Mouse (Mus musculus): ENCODE measurements around the gene Slc25a42. TPM values are rescaled to one million over a fixed set of nuclear protein-coding genes. Genes with fewer than 3 reads are reported as not detected.
"Not testable (repeated sequence)": the region's sequence is repeated elsewhere in the genome, so short reads cannot be mapped to it uniquely, and the experiment has no call there.

Slc25a42 gene
- polyA plus RNA-seq, 1 experiment: 129 TPM

DNA sequence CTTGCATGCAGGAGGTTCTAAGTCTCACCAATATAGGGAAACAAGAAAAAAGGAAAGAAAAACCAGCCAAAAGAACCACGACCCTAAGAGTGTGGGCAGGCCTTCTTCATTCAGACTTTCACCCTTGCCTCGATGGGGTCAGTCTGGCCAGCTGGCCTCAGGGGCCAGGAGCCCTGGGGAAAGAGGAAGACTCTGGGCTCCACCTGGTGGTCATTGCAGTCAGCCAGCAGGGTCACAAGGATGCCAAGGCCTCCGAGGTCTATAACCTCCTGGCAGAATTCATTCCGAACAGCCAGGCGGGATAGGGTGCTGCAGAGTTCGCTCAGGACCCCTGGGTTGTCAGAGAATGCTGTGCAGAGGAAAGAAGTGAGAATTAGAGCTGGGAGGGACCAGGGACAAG lies 11.2 kb upstream of the Slc25a42 start:
- 36% methylated on average over 6 of the region's 6 CpGs for WGBS
- Histone ChIP-seq H3K27me3 (replicated peaks; ENCODE audit: control insufficient read depth, insufficient read depth, low read length) (no peaks in the 10 kb centered on the region), H3K36me3 (ENCODE audit: control insufficient read depth, insufficient read depth, low read length) (no peaks in the 10 kb centered on the region), H3K27ac (ENCODE audit: insufficient read depth, low read depth, low read length) (no peak overlapping the region), H3K4me1 (ENCODE audit: control insufficient read depth, insufficient read depth, low read length) (peaks cover 31% of the 10 kb centered on the region), H3K4me3 (ENCODE audit: insufficient read depth, low read depth, low read length) (no peak overlapping the region)
- TF ChIP-seq CTCF (conservative IDR thresholded peaks at IDR 0.05; ENCODE audit: insufficient read depth, insufficient read length, low read depth, low read length) (peak; percentile 87), POLR2A (IDR thresholded peaks at IDR 0.05; ENCODE audit: low read depth, low read length) (no peak)
- peak; percentile 86 for DNase-seq

DNA sequence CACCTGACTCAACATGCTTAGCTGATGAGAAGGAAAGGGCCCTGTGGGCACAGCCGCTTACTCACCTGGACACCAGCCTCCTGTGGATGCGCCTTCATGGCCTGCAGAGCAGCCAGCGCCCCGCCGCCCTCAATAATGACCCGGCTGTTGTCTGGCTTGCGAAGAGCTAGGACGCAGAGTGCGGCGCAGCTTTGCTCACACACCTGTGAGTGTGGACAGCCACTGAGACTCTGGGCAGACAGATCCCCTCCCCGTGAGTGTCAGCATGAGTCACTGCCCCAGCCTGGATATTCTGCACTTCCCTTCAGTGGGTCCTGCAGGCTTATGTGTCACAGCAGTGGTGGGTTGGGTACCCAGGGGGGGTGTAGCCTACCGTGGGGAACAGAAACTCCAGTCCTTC lies 9.9 kb upstream of the Slc25a42 start:
- DNase-seq: no peak
- TF ChIP-seq POLR2A (IDR thresholded peaks at IDR 0.05; ENCODE audit: low read depth, low read length): no peak
- TF ChIP-seq CTCF (conservative IDR thresholded peaks at IDR 0.05; ENCODE audit: insufficient read depth, insufficient read length, low read depth, low read length): no peak
- no peak overlapping the region for H3K27ac ChIP-seq (ENCODE audit: insufficient read depth, low read depth, low read length)
- H3K4me1 ChIP-seq (ENCODE audit: control insufficient read depth, insufficient read depth, low read length): peaks cover 38% of the 10 kb centered on the region
- 91% methylated on average over 12 of the region's 12 CpGs for WGBS
- no peak overlapping the region for H3K4me3 ChIP-seq (ENCODE audit: insufficient read depth, low read depth, low read length)
- no peaks in the 10 kb centered on the region for H3K27me3 ChIP-seq (replicated peaks; ENCODE audit: control insufficient read depth, insufficient read depth, low read length)
- no peaks in the 10 kb centered on the region for H3K36me3 ChIP-seq (ENCODE audit: control insufficient read depth, insufficient read depth, low read length)

DNA sequence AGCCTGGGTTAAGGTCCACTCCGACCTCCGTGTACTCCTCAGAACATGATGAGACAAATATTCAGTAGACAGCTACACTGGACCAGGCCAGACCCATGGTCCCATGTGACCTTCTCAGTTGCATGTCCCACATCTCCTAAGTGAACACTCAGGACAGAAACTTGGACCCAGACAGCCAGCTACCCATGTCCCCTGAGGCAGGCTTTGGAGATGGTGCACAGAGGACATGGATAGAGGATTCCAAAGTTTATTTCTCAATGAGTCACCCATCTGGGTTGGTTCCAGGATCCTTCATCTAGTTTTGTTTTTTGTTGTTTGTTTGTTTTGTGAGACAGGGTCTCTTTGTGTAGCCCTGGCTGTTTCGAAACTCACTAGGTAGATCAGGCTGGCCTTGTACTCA lies 8.8 kb upstream of the Slc25a42 start:
- Histone ChIP-seq H3K27ac (ENCODE audit: insufficient read depth, low read depth, low read length) (peak overlapping the region; percentile 77), H3K4me3 (ENCODE audit: insufficient read depth, low read depth, low read length) (no peak overlapping the region), H3K36me3 (ENCODE audit: control insufficient read depth, insufficient read depth, low read length) (no peaks in the 10 kb centered on the region), H3K27me3 (replicated peaks; ENCODE audit: control insufficient read depth, insufficient read depth, low read length) (no peaks in the 10 kb centered on the region), H3K4me1 (ENCODE audit: control insufficient read depth, insufficient read depth, low read length) (peaks cover 49% of the 10 kb centered on the region)
- peak; percentile 41 for DNase-seq
- WGBS: 73% methylated on average over 3 of the region's 3 CpGs
- no peak for TF ChIP-seq POLR2A (IDR thresholded peaks at IDR 0.05; ENCODE audit: low read depth, low read length)

DNA sequence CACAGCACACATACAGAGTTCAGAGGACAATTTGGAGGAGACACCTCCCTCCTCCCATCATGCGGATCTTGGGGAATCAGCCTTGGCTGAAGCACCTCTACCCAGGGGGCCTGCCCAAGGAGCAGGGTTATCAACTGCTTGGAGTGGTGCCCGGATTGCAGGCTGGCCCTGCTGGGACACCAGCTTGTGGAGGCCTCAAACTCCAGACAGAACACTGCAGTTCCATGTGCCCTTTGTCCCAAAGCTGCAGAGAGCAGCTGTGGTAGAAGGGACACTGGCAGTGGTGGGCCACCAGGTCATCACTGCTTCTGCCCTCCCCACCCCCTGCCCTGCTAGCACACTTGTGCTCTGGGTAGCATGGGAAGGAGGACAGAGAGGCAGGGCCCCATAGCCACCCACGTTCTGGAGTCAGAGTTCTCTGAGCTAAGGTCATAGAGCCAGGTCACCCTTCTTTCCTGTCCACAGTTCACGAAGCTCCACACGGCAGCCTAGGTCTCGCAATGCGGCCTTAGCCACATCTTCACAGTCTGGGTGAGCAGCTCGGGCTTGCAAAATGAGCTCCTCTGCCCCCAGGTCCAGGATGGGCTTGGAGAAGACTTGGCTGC lies 8.2 kb upstream of the Slc25a42 start:
- Histone ChIP-seq H3K27me3 (replicated peaks; ENCODE audit: control insufficient read depth, insufficient read depth, low read length) (no peaks in the 10 kb centered on the region), H3K4me1 (ENCODE audit: control insufficient read depth, insufficient read depth, low read length) (peaks cover 49% of the 10 kb centered on the region), H3K36me3 (ENCODE audit: control insufficient read depth, insufficient read depth, low read length) (no peaks in the 10 kb centered on the region), H3K4me3 (ENCODE audit: insufficient read depth, low read depth, low read length) (no peak overlapping the region), H3K27ac (ENCODE audit: insufficient read depth, low read depth, low read length) (peak overlapping the region; percentile 77)
- TF ChIP-seq POLR2A (IDR thresholded peaks at IDR 0.05; ENCODE audit: low read depth, low read length) (no peak), CTCF (conservative IDR thresholded peaks at IDR 0.05; ENCODE audit: insufficient read depth, insufficient read length, low read depth, low read length) (no peak)
- 45% methylated on average over 8 of the region's 8 CpGs for WGBS
- peak; percentile 88 for DNase-seq

DNA sequence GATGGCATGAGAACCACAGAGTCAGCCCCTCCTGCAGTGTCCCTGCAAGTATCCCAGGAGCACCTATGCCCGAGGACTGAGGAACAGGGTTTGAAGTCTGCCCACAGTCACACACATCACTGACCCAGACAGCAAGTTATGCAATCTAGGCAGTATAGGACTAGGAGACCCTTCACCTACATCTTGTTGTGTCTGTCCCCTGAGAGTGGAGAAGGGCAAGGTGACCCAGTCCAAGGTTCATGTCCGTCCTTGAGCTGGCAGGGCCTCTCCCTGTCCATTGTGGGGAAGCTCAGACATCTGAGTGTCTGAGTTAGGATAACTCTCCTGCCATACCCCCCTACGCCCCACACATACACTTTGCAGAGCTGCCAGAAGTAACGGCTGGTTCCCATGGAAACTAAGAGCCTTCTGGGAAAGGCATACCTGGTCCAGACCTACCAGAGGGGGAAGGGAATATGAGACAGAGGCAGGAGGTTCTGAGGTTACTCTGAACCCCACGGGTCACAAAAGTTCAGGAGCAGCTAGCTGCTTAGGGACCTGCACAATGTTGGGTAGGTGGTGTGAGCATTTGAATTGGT lies 7.1 kb upstream of the Slc25a42 start:
- TF ChIP-seq CTCF (conservative IDR thresholded peaks at IDR 0.05; ENCODE audit: insufficient read depth, insufficient read length, low read depth, low read length) (no peak), POLR2A (IDR thresholded peaks at IDR 0.05; ENCODE audit: low read depth, low read length) (no peak)
- no peaks in the 10 kb centered on the region for H3K27me3 ChIP-seq (replicated peaks; ENCODE audit: control insufficient read depth, insufficient read depth, low read length)
- H3K4me3 ChIP-seq (ENCODE audit: insufficient read depth, low read depth, low read length): no peak overlapping the region
- WGBS: 47% methylated on average over 5 of the region's 5 CpGs
- peak overlapping the region; percentile 36; the same call in 1 of the 2 replicates for H3K27ac ChIP-seq (ENCODE audit: insufficient read depth, low read depth, low read length)
- peak; percentile 65 for DNase-seq
- peaks cover 49% of the 10 kb centered on the region for H3K4me1 ChIP-seq (ENCODE audit: control insufficient read depth, insufficient read depth, low read length)
- no peaks in the 10 kb centered on the region for H3K36me3 ChIP-seq (ENCODE audit: control insufficient read depth, insufficient read depth, low read length)

DNA sequence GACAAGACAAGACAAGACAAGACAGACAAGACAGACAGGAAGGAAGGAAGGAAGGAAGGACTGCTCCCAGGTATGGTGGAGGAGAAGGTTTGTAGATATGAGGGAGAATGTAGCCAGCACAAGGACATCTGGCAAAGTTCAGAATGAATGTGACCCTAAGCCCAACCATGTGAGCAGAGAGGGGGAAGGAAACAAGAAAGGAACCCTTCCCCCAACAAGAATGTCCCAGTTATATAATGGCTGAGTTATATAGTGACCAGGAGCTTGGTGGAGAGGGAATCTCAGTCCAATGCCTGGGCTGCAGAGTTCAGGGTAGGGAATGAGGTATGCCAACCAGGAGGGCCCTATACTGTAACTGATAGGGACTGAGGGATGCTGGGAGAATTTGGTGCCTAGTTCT lies 5.3 kb upstream of the Slc25a42 start:
- DNase-seq: peak; percentile 92
- Histone ChIP-seq H3K27ac (ENCODE audit: insufficient read depth, low read depth, low read length) (peak overlapping the region; percentile 98), H3K4me3 (ENCODE audit: insufficient read depth, low read depth, low read length) (no peak overlapping the region), H3K4me1 (ENCODE audit: control insufficient read depth, insufficient read depth, low read length) (peaks cover 50% of the 10 kb centered on the region), H3K27me3 (replicated peaks; ENCODE audit: control insufficient read depth, insufficient read depth, low read length) (no peaks in the 10 kb centered on the region), H3K36me3 (ENCODE audit: control insufficient read depth, insufficient read depth, low read length) (no peaks in the 10 kb centered on the region)
- TF ChIP-seq CTCF (conservative IDR thresholded peaks at IDR 0.05; ENCODE audit: insufficient read depth, insufficient read length, low read depth, low read length): no peak
- no peak for TF ChIP-seq POLR2A (IDR thresholded peaks at IDR 0.05; ENCODE audit: low read depth, low read length)

DNA sequence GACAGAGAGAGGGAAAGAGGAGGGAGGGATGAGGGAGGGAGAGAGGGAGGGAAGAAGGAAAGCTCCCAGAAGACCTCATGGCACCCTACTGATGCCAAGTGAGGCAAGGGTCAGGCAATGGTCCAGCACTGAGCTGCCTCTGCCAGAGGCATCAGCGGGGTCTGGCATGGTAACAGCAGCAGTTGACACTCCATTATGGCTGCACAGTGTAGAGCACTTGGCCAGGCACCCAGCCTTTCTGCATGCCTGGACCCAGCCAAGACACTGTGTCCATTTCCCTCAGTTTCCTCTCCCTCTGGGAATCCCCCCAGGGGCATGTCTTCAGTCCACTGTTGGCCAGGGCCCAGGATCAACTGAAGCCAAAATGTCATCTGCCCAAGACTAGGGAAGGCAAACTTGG lies 4.5 kb upstream of the Slc25a42 start:
- H3K4me1 ChIP-seq (ENCODE audit: control insufficient read depth, insufficient read depth, low read length): peaks cover 50% of the 10 kb centered on the region
- H3K27ac ChIP-seq (ENCODE audit: insufficient read depth, low read depth, low read length): peak overlapping the region; percentile 98
- WGBS: 20% methylated on average over 1 of the region's 1 CpGs
- no peaks in the 10 kb centered on the region for H3K27me3 ChIP-seq (replicated peaks; ENCODE audit: control insufficient read depth, insufficient read depth, low read length)
- no peaks in the 10 kb centered on the region for H3K36me3 ChIP-seq (ENCODE audit: control insufficient read depth, insufficient read depth, low read length)
- no peak overlapping the region for H3K4me3 ChIP-seq (ENCODE audit: insufficient read depth, low read depth, low read length)
- peak; percentile 94 for DNase-seq
- TF ChIP-seq POLR2A (IDR thresholded peaks at IDR 0.05; ENCODE audit: low read depth, low read length) (no peak), CTCF (conservative IDR thresholded peaks at IDR 0.05; ENCODE audit: insufficient read depth, insufficient read length, low read depth, low read length) (no peak)

GRCm38 (mm10) chr8:70216161-70216560 lies 4.1 kb upstream of the Slc25a42 start:
- H3K27me3 ChIP-seq (replicated peaks; ENCODE audit: control insufficient read depth, insufficient read depth, low read length); H3K4me3 ChIP-seq (ENCODE audit: insufficient read depth, low read depth, low read length); H3K27ac ChIP-seq (ENCODE audit: insufficient read depth, low read depth, low read length); H3K36me3 ChIP-seq (ENCODE audit: control insufficient read depth, insufficient read depth, low read length); DNase-seq: not testable (repeated sequence)
- H3K4me1 ChIP-seq (ENCODE audit: control insufficient read depth, insufficient read depth, low read length): peaks cover 50% of the 10 kb centered on the region
- WGBS: 70% methylated on average over 3 of the region's 3 CpGs
